Mouse (Mus musculus): ENCODE results near the gene Tlr6.

Gene Tlr6

GRCm38 (mm10) chr5:64932775-64933174 lies 27.1 kb downstream of the Tlr6 start:
- in situ Hi-C loops (cut with MboI, MseI), result no loop called here

GRCm38 (mm10) chr5:64932215-64932614 lies 27.7 kb downstream of the Tlr6 start:
- in situ Hi-C loops (cut with MboI, MseI), result no loop called here

DNA sequence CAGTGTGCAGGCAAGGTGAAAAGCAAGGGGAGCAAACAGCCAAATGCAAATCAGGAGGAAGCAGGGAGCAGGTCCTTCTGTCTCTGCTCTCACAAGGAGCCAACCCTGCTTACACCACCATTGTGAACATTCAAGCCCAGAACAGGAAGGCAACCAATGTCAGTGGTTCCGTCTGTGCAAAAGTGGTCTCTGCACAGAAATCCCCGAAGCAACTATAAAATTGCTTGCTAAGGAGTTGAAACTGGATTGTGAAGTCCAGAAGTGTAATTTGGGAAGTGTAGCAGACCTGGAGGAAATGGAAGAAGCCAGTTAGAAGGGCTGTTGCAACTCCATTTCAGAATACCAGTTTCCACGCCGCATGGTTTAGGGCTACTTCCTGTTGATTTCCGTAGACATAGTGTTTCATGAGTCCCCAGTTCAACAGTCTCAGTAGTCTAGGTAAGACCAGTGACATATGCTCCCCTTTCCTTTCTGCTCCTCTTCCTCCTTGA lies 37.0 kb downstream of the Tlr6 start:
- in situ Hi-C loops (cut with MboI, MseI), result loop anchor here (5.0 kb wide), 1 partner anchor 36 kb away; no protein-coding TSS in a partner anchor

DNA sequence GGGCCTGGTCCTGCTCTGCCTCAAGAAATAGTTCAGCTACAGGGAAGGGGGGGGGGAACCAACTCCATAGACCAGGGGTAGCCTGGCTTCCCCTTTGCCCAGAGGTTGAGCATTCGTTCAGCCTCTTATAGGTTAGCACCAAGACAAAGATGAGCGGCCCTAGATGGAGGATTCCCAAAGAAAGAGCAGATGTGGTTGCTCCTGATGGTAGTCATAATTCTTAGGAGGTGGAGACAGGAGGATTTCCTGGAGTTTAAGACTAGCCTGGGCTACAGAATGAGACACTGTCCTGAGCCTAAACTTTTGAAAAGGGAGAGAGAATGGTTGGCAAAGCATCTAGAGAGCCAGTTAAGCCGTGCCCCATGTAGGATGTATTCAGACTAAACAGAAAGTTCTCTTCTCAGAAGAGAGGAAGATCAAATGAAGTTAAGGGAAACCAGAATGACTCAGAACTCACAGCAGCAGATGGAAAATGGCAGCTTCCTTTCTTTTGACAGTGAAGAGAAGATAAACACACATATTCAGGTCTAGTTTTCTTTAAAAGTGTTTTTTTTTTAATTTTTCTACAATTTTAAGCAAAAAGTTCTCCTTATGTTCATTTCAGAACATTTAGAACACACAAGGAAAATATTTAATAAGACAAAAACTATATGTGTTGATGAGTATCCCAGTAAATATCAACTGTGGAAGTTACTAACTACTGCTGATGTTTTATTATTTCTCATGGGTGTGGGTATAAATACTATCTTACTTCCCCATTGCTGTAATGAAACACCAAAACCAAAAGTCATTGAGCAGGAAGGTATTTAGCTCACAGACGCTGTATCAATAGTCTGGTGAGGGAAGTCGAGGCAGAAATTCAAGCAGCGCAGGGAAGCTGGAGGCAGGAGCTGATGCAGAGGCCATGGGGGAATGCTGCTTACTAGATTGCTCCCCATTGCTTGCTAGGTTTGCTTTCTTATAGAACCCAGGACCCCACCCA lies 41.0 kb downstream of the Tlr6 start:
- in situ Hi-C loops (cut with MboI, MseI), result no loop called here

- in situ Hi-C loops (cut with MboI, MseI), result no loop called here
Measured at GRCm38 (mm10) chr5:64917721-64918120, 42.2 kb downstream of the Tlr6 start.

DNA sequence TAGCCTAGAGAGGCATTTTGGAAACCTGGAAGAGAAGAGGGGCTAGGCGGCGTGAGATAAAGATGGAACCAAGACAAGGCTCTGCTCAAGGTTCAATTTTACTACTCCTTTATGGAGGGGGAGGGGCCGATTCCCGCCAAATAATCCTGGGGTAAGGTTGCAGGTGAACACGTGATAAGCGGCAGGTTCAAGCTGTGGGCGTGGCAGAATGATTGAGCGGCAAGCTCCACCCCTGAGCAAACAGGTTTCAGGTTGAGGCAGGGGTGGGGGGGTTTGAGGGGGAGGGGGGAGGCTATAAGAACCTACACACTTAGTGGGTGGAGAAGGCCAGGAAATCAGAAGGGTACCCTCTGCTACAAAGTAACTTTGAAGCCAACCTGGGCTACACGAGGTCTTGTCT lies 42.7 kb downstream of the Tlr6 start:
- in situ Hi-C loops (cut with MboI, MseI), result no loop called here

- in situ Hi-C loops (cut with MboI, MseI), result no loop called here
Measured at GRCm38 (mm10) chr5:64908585-64909284, 51.2 kb downstream of the Tlr6 start.

GRCm38 (mm10) chr5:64907906-64908305 lies 52.0 kb downstream of the Tlr6 start:
- in situ Hi-C loops (cut with MboI, MseI), result no loop called here

DNA sequence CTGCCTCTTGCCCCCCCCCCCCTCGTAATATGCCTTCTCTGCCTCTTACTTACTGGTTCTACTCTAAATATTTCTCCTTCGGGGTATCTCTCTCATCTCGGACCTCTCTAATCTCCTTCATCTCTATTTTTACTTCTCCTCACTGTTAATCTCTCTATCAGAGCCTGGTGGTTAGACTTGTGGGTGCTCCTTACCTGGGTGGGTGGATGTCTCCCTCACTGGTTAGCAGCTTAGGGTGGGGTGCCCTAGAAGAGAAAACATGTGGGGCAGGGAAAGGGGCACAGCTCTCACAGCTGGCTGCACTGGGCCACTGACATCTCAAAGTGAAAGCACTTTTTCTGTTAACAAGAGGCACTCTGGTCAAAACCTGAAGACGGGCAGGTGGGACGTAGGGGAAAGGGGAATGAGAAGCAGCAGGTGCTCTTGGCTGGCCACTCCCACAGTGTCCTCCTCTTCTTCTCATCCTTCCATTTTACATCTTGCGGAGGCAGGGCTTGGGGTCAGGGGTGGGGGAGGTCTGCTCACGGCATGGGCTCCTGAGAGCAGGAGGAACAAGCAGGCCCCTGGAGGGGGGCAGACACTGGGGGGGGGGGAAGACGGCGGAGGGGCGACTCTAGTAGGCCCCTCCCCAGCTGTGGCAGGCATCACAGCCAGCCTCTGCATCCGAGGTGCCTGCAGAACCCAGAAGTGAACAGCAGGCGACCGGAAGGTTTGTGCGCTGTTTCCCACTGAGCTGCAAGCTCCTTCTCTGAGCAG lies 54.2 kb downstream of the Tlr6 start:
- in situ Hi-C loops (cut with MboI, MseI), result no loop called here
